Mouse (Mus musculus) liver, embryonic 14.5 days (tissue): ENCODE data around the gene Ak5. TPM values are rescaled to one million over a fixed set of nuclear protein-coding genes. Genes with fewer than 3 reads are reported as not detected.

Experiments used
- ATAC-seq: fragments of 200-750 bp; cut with Nextera tagmentation; 2 replicates; pipeline ENCODE4 v1.8.0; 2017; ENCODE audit warnings: moderate number of reproducible peaks, mild to moderate bottlenecking, moderate library complexity; ENCODE audit not compliant: insufficient read depth
- DNase-seq, 3 experiments: peaks; one replicate each; pipeline ENCODE4 v3.0.0-alpha.2; 2012 to 2013; ENCODE audit warnings: low read depth in 3 of 3, low spot score in 3 of 3
- H3K27ac ChIP-seq: fragments of 300-500 bp; sonication (generic); 2 replicates; pipeline ENCODE4 v1.5.1; 2014; ENCODE audit warnings: moderate library complexity, mild to moderate bottlenecking, control low read depth, inconsistent platforms
- H3K27me3 ChIP-seq: fragments of 300-500 bp; sonication (generic); 2 replicates; pipeline ENCODE4 v1.6.1; 2014; ENCODE audit warnings: mild to moderate bottlenecking, low read length, moderate library complexity; ENCODE audit not compliant: control insufficient read depth, insufficient read depth
- H3K36me3 ChIP-seq: fragments of 300-500 bp; sonication (generic); replicated peaks from 2 replicates; pipeline ENCODE4 v1.6.1; 2014; ENCODE audit warnings: low read depth; ENCODE audit not compliant: control insufficient read depth, insufficient read depth
- H3K4me1 ChIP-seq, 2 experiments: fragments of 200-500 bp in 1 of 2; fragments of 300-500 bp in 1 of 2; sonication (generic) in 1 of 2; replicated peaks; 2 replicates each; pipeline ENCODE4 v1.6.1; 2012 to 2014; ENCODE audit warnings: antibody characterized with exemption in 1 of 2, inconsistent platforms in 1 of 2, low read length in 1 of 2; ENCODE audit not compliant: control insufficient read depth in 2 of 2, insufficient read depth in 2 of 2
- H3K4me2 ChIP-seq: fragments of 300-500 bp; sonication (generic); 2 replicates; pipeline ENCODE4 v1.6.1; 2014; ENCODE audit warnings: low read depth, mild to moderate bottlenecking, control low read depth, moderate library complexity
- H3K4me3 ChIP-seq, 2 experiments: fragments of 200-500 bp in 1 of 2; fragments of 300-500 bp in 1 of 2; sonication (generic) in 1 of 2; 2 replicates each; pipeline ENCODE4 v1.5.1; 2012 to 2014; ENCODE audit warnings: low read depth in 2 of 2, low read length in 2 of 2, mild to moderate bottlenecking in 2 of 2, control low read depth in 1 of 2, inconsistent platforms in 1 of 2, moderate library complexity in 1 of 2; ENCODE audit not compliant: insufficient read depth in 1 of 2
- H3K9ac ChIP-seq: fragments of 300-500 bp; sonication (generic); replicated peaks from 2 replicates; pipeline ENCODE4 v1.6.1; 2014; ENCODE audit warnings: mild to moderate bottlenecking, control low read depth, moderate library complexity
- H3K9me3 ChIP-seq: fragments of 300-500 bp; sonication (generic); 2 replicates; pipeline ENCODE4 v1.6.1; 2016; ENCODE audit warnings: low read length, mixed read lengths; ENCODE audit not compliant: control insufficient read depth
- CTCF ChIP-seq: IDR thresholded peaks from 2 replicates; pipeline ENCODE4 v1.5.1; 2016; ENCODE audit warnings: antibody characterized with exemption, low read depth, control low read depth
- EP300 ChIP-seq: IDR thresholded peaks from 2 replicates; pipeline ENCODE4 v1.6.1; 2016; ENCODE audit warnings: antibody characterized with exemption, low read depth
- WGBS: fragments of 180-500 bp; shearing (Covaris S2); extraction: QIAGEN DNeasy Blood & Tissue Kit; methylation state at CpG from one replicate; pipeline ENCODE4 v1.1.7; 2014; ENCODE audit not compliant: insufficient replicate concordance; 5-methylcytosine and 5-hydroxymethylcytosine counted together
- polyA plus RNA-seq, 2 experiments: library from polyadenylated mRNA; depleted of rRNA in 1 of 2; stranded (reverse) in 1 of 2; unstranded in 1 of 2; fragments of >200 nt; fragmentation: Nextera tagmentation in 1 of 2; extraction: Ambion mirVana in 1 of 2; gene quantifications; 2 replicates each; pipeline versions ENCODE4 v1.2.1 to v1.2.3; 2012 to 2014

The Ak5 gene
- polyA plus RNA-seq, 2 experiments: 0.08 to 0.18 TPM

GRCm38 (mm10) chr3:152558106-152558505 lies 110.1 kb downstream of the Ak5 start:
- no peaks in the 10 kb centered on the region for H3K27me3 ChIP-seq
- no peaks in the 10 kb centered on the region for H3K9me3 ChIP-seq
- H3K4me2 ChIP-seq: peak overlapping the region; percentile 19
- ATAC-seq (peak; percentile 33), DNase-seq (no peak)
- H3K9ac ChIP-seq: no peak overlapping the region
- TF ChIP-seq EP300 (no peak), CTCF (no peak)
- H3K36me3 ChIP-seq: no peaks in the 10 kb centered on the region
- WGBS: 42% methylated on average over 10 of the region's 10 CpGs
- H3K27ac ChIP-seq: no peak overlapping the region; the same call in 1 of the 2 replicates
- H3K4me3 ChIP-seq: no peak overlapping the region
- peaks cover 15 to 22% of the 10 kb centered on the region in 2 experiments for H3K4me1 ChIP-seq

GRCm38 (mm10) chr3:152557659-152558058 lies 110.5 kb downstream of the Ak5 start:
- Histone ChIP-seq H3K4me1 (peaks cover 15 to 22% of the 10 kb centered on the region in 2 experiments), H3K4me2 (peak overlapping the region; percentile 19), H3K27me3 (no peaks in the 10 kb centered on the region), H3K36me3 (no peaks in the 10 kb centered on the region), H3K27ac (no peak overlapping the region), H3K4me3 (no peak overlapping the region), H3K9me3 (no peaks in the 10 kb centered on the region), H3K9ac (no peak overlapping the region)
- TF ChIP-seq CTCF (no peak), EP300 (no peak)
- 12% methylated on average over 12 of the region's 12 CpGs for WGBS
- ATAC-seq (peak; percentile 92), DNase-seq (peak; percentile 64 to 78 (median 71))

- Histone ChIP-seq H3K9me3 (no peaks in the 10 kb centered on the region), H3K27me3 (no peaks in the 10 kb centered on the region), H3K36me3 (no peaks in the 10 kb centered on the region), H3K4me3 (no peak overlapping the region), H3K4me1 (peaks cover 15 to 26% of the 10 kb centered on the region in 2 experiments), H3K27ac (no peak overlapping the region), H3K9ac (no peak overlapping the region), H3K4me2 (no peak overlapping the region)
- no peak for DNase-seq
- ATAC-seq: no peak
- TF ChIP-seq CTCF (peak; percentile 54), EP300 (no peak)
- WGBS: 88% methylated on average over 3 of the region's 3 CpGs
These were observed 111.2 kb downstream of the Ak5 start for GRCm38 (mm10) chr3:152556919-152557318.

GRCm38 (mm10) chr3:152556435-152556834 lies 111.7 kb downstream of the Ak5 start:
- WGBS: 13% methylated on average over 3 of the region's 4 CpGs
- DNase-seq (no peak), ATAC-seq (no peak)
- Histone ChIP-seq H3K27ac (no peak overlapping the region), H3K27me3 (no peaks in the 10 kb centered on the region), H3K4me1 (peaks cover 19 to 28% of the 10 kb centered on the region in 2 experiments), H3K9ac (no peak overlapping the region), H3K4me2 (no peak overlapping the region), H3K4me3 (no peak overlapping the region), H3K9me3 (no peaks in the 10 kb centered on the region), H3K36me3 (no peaks in the 10 kb centered on the region)
- no peak for TF ChIP-seq EP300
- no peak for TF ChIP-seq CTCF

GRCm38 (mm10) chr3:152555216-152555615 lies 112.9 kb downstream of the Ak5 start:
- no peak overlapping the region for H3K4me3 ChIP-seq
- 68% methylated on average over 7 of the region's 7 CpGs for WGBS
- no peaks in the 10 kb centered on the region for H3K9me3 ChIP-seq
- no peak overlapping the region for H3K9ac ChIP-seq
- H3K36me3 ChIP-seq: no peaks in the 10 kb centered on the region
- TF ChIP-seq EP300 (no peak), CTCF (no peak)
- H3K4me1 ChIP-seq: peaks cover 29 to 39% of the 10 kb centered on the region in 2 experiments
- DNase-seq: no peak
- H3K27ac ChIP-seq: no peak overlapping the region
- H3K4me2 ChIP-seq: no peak overlapping the region
- no peak for ATAC-seq
- H3K27me3 ChIP-seq: no peaks in the 10 kb centered on the region

GRCm38 (mm10) chr3:152554366-152554765 lies 113.8 kb downstream of the Ak5 start:
- H3K9ac ChIP-seq: no peak overlapping the region
- WGBS: 70% methylated on average over 7 of the region's 7 CpGs
- H3K27ac ChIP-seq: no peak overlapping the region
- no peak for TF ChIP-seq CTCF
- no peak for TF ChIP-seq EP300
- no peaks in the 10 kb centered on the region for H3K36me3 ChIP-seq
- ATAC-seq (no peak), DNase-seq (no peak)
- H3K9me3 ChIP-seq: no peaks in the 10 kb centered on the region
- no peak overlapping the region for H3K4me3 ChIP-seq
- peaks cover 36 to 44% of the 10 kb centered on the region in 2 experiments for H3K4me1 ChIP-seq
- H3K4me2 ChIP-seq: no peak overlapping the region
- no peaks in the 10 kb centered on the region for H3K27me3 ChIP-seq
